Mouse (Mus musculus) limb, embryonic 15.5 days (tissue): ENCODE measurements at regions not wholly inside any gene's neighbourhood (a gene's known extent, or its start where the extent isn't known, plus 50 kb on each side); places are given as distances from the start of the nearest gene placed in this dataset.

Source experiments
- ATAC-seq: fragments of 200-750 bp; cut with Nextera tagmentation; 2 replicates; pipeline ENCODE4 v1.8.0; 2017; ENCODE audit warnings: low read depth, moderate TSS enrichment; ENCODE audit not compliant: insufficient number of reproducible peaks, low FRiP score, low TSS enrichment
- H3K27ac ChIP-seq: fragments of 300-500 bp; sonication (generic); 2 replicates; pipeline ENCODE4 v1.5.1; 2015; ENCODE audit warnings: moderate library complexity, mild to moderate bottlenecking, inconsistent platforms
- H3K27me3 ChIP-seq: fragments of 300-500 bp; sonication (generic); 2 replicates; pipeline ENCODE4 v1.6.1; 2015; ENCODE audit warnings: inconsistent platforms
- H3K36me3 ChIP-seq: fragments of 300-500 bp; sonication (generic); 2 replicates; pipeline ENCODE4 v1.6.1; 2015; ENCODE audit warnings: inconsistent platforms
- H3K4me1 ChIP-seq: fragments of 300-500 bp; sonication (generic); 2 replicates; pipeline ENCODE4 v1.6.1; 2015; ENCODE audit warnings: inconsistent platforms
- H3K4me2 ChIP-seq: fragments of 300-500 bp; sonication (generic); 2 replicates; pipeline ENCODE4 v1.6.1; 2015; ENCODE audit warnings: mild to moderate bottlenecking, inconsistent platforms
- H3K4me3 ChIP-seq: fragments of 300-500 bp; sonication (generic); 2 replicates; pipeline ENCODE4 v1.5.1; 2015; ENCODE audit warnings: mild to moderate bottlenecking, inconsistent platforms
- H3K9ac ChIP-seq: fragments of 300-500 bp; sonication (generic); 2 replicates; pipeline ENCODE4 v1.6.1; 2015; ENCODE audit warnings: inconsistent platforms
- H3K9me3 ChIP-seq: fragments of 300-500 bp; sonication (generic); 2 replicates; pipeline ENCODE4 v1.6.1; 2016; ENCODE audit warnings: inconsistent platforms
- WGBS: fragments of 180-500 bp; shearing (Covaris S2); methylation state at CpG from one replicate; pipeline ENCODE4 v1.1.7; 2015; 5-methylcytosine and 5-hydroxymethylcytosine counted together

DNA sequence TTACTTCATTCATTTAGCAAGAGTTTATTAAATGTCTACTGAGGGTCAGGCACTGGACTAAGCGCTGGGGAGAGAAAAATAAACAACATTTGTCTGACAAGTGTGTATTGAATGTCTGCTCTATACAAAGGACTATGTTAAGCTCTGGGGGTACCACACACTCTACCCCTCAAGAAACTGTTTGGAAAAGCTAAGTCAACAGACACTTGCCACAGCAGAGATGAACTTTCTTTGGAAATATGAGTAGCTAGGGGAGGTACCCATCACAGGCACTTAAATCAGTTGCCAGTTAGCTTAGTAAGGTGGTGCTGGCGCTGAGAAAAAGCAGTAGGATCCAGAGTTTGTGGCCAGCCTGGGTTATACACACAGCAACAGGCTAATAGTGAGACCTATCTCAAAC, 86.7 kb upstream of the Jun start:
- Histone ChIP-seq H3K4me2 (no peak overlapping the region), H3K36me3 (no peaks in the 10 kb centered on the region), H3K9ac (no peak overlapping the region), H3K4me1 (peaks cover 30% of the 10 kb centered on the region), H3K4me3 (no peak overlapping the region), H3K27ac (no peak overlapping the region), H3K9me3 (no peaks in the 10 kb centered on the region), H3K27me3 (no peaks in the 10 kb centered on the region)
- 70% methylated on average over 2 of the region's 2 CpGs for WGBS
- no peak for ATAC-seq

DNA sequence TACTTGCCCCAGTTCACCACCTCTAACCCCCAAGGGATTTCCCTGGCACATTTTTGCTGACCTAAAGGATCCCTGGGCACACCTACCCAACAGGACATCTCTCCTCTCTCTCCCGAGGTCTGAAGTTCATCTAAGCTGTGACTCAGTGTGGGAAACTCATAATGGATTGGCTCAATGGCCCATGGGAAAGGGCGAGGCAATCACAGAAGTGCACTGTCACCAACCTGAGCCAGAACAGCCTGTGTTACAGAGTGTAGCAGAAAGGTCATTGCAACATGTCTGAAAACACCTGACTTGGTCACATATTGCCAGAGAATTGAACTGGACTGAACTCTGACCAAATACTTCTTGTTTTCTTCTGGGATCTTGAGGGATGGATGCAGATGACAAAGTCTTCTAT, 89.2 kb upstream of the Jun start:
- no peaks in the 10 kb centered on the region for H3K36me3 ChIP-seq
- no peaks in the 10 kb centered on the region for H3K9me3 ChIP-seq
- no peak for ATAC-seq

DNA sequence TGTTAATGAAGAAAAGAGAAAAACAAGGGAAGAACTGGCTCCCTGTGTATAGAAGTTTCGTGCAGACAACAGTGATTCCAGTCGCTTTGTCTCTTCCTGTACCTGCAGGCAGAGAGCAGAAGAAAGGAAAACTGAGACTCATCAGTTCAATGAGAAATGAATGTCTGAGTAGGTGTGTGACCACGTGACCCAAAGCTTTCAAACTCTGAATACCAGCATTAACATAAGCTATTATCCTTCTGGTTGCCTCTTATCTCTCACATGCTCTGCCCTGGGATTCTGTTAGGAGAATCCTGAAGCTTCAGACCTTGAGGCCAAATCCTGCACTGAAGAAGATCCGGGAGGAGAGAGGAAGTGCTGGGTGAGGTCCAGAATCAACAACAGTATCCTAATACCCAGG, 91.1 kb upstream of the Jun start:
- Histone ChIP-seq H3K27ac (no peak overlapping the region), H3K9me3 (no peaks in the 10 kb centered on the region), H3K4me3 (no peak overlapping the region)

More for the DNA sequence above, 89.2 kb upstream of the Jun start:
- Histone ChIP-seq H3K27ac (no peak overlapping the region), H3K27me3 (no peaks in the 10 kb centered on the region), H3K4me1 (peaks cover 13% of the 10 kb centered on the region; the same call in 1 of the 2 replicates), H3K4me2 (no peak overlapping the region), H3K9ac (no peak overlapping the region), H3K4me3 (no peak overlapping the region)
- 81% methylated on average over 2 of the region's 2 CpGs for WGBS

DNA sequence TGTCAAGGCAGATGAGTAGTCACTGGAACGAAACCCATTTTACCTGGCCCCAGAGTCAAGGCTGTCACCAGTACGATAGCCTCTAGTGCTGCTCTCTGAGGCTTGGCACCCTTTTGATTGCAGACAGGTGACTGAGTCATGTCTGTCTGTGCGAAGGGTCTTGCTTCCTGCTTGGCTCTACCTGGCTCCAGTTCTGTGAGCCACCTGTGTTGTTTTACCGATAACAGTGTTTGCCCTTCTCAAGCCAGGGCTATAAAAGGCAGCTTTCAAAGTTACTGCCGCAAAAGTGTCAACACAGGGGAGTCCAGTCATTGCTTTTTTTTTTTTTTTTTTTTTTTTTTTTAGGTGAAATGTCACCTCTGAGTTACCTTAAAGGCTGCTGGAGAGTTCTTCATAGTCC, 91.6 kb upstream of the Jun start:
- ATAC-seq = no peak
- no peak overlapping the region for H3K27ac ChIP-seq
- 59% methylated on average over 5 of the region's 5 CpGs for WGBS

More for the DNA sequence above, 91.1 kb upstream of the Jun start:
- H3K36me3 ChIP-seq = no peaks in the 10 kb centered on the region
- no peaks in the 10 kb centered on the region for H3K4me1 ChIP-seq
- ATAC-seq = no peak
- no peaks in the 10 kb centered on the region for H3K27me3 ChIP-seq
- WGBS = 76% methylated on average over 4 of the region's 4 CpGs
- H3K9ac ChIP-seq = no peak overlapping the region
- no peak overlapping the region for H3K4me2 ChIP-seq

DNA sequence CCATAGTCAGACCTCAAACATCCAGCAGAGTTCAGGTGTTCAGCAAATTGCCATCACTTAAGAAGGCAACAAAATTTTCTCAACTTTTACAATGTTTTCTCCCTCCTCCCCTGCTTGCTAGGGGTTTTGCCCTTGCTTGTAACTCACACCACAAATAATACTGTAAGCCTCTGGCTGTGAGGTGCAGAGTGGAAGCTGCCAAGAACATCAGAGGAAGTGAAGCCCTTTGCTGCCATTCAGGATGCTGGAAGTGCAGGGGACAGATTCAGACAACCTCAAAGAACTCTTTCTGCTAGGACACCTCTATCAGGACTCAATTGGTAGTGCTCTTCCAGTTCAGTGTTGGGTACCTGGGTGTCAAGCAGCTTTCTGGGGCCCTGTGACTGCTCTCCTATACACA, 92.4 kb upstream of the Jun start:
- H3K4me2 ChIP-seq = no peak overlapping the region
- no peak overlapping the region for H3K27ac ChIP-seq
- no peak overlapping the region for H3K9ac ChIP-seq
- no peaks in the 10 kb centered on the region for H3K27me3 ChIP-seq
- no peaks in the 10 kb centered on the region for H3K4me1 ChIP-seq
- H3K4me3 ChIP-seq = no peak overlapping the region
- ATAC-seq = no peak
- no peaks in the 10 kb centered on the region for H3K9me3 ChIP-seq
- no peaks in the 10 kb centered on the region for H3K36me3 ChIP-seq

More for the DNA sequence above, 91.6 kb upstream of the Jun start:
- no peaks in the 10 kb centered on the region for H3K36me3 ChIP-seq
- no peak overlapping the region for H3K4me2 ChIP-seq
- H3K9ac ChIP-seq = no peak overlapping the region
- H3K9me3 ChIP-seq = no peaks in the 10 kb centered on the region
- H3K27me3 ChIP-seq = no peaks in the 10 kb centered on the region
- no peak overlapping the region for H3K4me3 ChIP-seq
- no peaks in the 10 kb centered on the region for H3K4me1 ChIP-seq

DNA sequence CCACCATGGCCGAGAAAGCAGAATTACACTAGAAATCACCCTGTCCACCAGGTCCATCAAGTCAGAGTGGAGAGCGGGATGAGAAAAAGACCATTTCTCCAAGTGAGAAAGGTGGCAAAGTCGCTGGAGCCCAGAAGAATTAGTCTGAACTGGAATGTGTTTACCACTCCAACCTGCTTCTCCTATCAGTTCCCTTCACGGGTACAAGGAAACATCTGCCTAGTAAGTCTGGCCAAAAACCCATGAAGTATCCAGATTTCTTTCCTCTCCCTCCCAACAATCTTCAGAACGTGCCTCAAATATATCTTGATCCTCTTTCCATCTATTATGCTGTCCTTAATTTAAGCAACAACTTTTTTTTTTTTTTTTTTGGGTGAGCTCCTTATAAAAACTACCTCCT, 94.2 kb upstream of the Jun start:
- Histone ChIP-seq H3K9me3 (no peaks in the 10 kb centered on the region), H3K36me3 (no peaks in the 10 kb centered on the region), H3K27me3 (no peaks in the 10 kb centered on the region), H3K27ac (no peak overlapping the region), H3K9ac (no peak overlapping the region), H3K4me3 (no peak overlapping the region), H3K4me1 (no peaks in the 10 kb centered on the region), H3K4me2 (no peak overlapping the region)
- WGBS = 83% methylated on average over 5 of the region's 5 CpGs
- no peak for ATAC-seq

DNA sequence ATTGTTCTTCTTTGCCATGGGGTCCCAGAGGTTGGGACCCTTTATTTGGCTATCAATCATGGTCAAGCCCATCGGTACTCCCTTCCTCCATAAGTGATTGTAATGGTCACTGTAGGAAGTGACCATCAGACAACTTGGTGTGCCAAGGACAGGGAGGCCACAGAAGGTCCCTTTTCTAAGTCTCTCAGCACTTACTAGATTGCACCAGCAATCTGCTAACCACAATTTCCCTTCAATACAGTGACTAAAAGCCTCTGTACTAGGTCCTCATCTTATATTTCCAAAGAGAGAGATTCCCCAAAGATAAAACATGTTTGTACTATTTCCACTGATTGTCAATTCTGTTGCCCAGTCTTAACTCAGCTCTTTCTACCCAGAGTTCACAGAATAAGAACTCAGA, 96.6 kb upstream of the Jun start:
- no peak overlapping the region for H3K4me2 ChIP-seq
- H3K4me3 ChIP-seq = no peak overlapping the region
- no peaks in the 10 kb centered on the region for H3K9me3 ChIP-seq
- 85% methylated on average over 1 of the region's 1 CpGs for WGBS
- peaks cover 4% of the 10 kb centered on the region for H3K4me1 ChIP-seq
- no peaks in the 10 kb centered on the region for H3K36me3 ChIP-seq
- no peak for ATAC-seq
- no peaks in the 10 kb centered on the region for H3K27me3 ChIP-seq
- no peak overlapping the region for H3K9ac ChIP-seq
- no peak overlapping the region for H3K27ac ChIP-seq

DNA sequence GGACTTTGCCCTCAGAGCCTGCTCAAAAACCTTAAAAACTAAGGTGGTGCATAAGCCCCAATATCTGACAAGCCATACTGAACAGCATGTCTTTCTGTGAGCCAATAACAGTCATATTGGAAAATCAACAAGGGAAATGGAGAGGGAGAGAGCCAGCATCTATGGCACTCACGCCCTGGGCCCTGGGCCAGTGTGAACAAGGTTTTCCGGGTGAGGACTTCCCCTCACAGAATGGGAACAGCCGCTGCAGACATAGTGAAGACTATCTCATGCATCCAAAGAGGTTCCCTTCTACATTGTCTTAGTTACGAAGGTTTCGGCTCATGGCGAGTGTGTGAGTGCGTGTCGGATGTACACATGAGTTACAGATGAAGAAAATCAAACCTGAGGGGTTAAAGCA, 99.7 kb upstream of the Jun start:
- Histone ChIP-seq H3K4me1 (peaks cover 12% of the 10 kb centered on the region), H3K9me3 (no peaks in the 10 kb centered on the region), H3K27me3 (no peaks in the 10 kb centered on the region), H3K4me2 (no peak overlapping the region), H3K4me3 (no peak overlapping the region), H3K27ac (no peak overlapping the region), H3K36me3 (no peaks in the 10 kb centered on the region), H3K9ac (no peak overlapping the region)
- WGBS = 88% methylated on average over 8 of the region's 8 CpGs
- ATAC-seq = no peak

DNA sequence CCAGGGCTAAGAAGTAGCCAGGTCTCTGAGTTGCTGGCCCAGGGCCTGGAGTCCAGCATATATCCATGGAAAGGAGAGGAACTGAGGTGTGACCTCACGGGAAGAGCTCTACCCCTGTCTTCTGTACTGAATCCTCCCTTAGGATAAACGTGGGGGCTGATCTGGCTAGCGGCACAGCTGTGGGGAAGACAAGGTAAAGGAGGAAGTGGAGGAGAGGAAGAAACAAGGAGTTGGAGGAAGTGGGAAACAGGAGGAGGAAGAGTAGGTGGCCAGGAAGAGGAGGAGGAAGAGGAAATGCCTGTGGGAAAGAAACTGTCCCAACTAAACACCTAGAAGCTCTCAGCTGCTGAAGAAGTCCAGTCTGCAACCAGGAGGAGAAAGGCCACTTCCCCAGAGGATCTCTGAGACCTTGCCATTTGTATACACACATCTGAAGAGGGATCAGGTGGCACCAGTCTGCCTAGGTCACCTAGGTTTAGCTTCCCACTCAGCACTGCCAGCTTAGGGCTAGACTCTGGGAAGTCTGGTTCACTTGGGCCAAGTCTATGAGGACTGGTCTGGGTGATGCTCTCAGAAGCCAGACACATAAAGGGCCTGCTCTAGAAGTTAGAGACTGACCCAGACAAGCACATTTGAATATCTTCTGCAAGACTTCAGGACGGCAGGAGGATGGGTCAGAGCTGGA, 100.6 kb upstream of the Jun start:
- WGBS = 76% methylated on average over 4 of the region's 4 CpGs
- Histone ChIP-seq H3K4me2 (no peak overlapping the region), H3K27ac (no peak overlapping the region), H3K4me1 (peaks cover 12% of the 10 kb centered on the region), H3K4me3 (no peak overlapping the region), H3K9ac (no peak overlapping the region), H3K27me3 (no peaks in the 10 kb centered on the region), H3K36me3 (no peaks in the 10 kb centered on the region), H3K9me3 (no peaks in the 10 kb centered on the region)
- ATAC-seq = no peak

DNA sequence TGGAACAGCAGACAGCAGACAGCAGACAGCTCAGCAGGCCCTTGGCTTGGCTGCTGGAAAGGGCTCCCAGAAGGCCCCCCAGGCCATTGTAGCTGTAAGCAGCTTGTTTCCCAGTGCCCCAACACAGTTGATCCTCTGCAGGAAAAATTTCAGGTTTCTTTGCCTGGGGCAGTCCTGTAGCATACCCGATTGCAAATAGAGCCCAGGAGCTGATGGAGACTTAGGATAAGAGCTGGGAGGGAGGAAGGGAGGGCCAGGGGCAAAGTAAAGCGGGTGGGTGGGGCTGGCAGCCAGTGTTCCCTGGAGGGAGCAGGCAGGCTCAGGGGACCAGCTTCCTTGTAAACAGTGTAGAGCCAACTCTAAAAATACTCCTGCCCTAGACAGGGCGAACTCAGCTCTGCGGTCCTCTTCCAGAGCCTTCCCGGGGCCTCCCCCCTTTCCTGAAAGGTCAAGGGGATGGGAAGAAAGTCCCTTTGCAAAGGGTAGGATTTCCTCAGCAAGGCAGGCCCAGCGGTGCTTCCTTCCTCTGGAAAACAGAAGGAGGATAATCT, 101.8 kb upstream of the Jun start:
- Histone ChIP-seq H3K4me3 (no peak overlapping the region), H3K4me2 (no peak overlapping the region), H3K4me1 (peaks cover 15% of the 10 kb centered on the region), H3K36me3 (no peaks in the 10 kb centered on the region), H3K9ac (no peak overlapping the region), H3K27me3 (no peaks in the 10 kb centered on the region), H3K9me3 (no peaks in the 10 kb centered on the region), H3K27ac (peak overlapping the region; percentile 57)
- 16% methylated on average over 6 of the region's 6 CpGs for WGBS
- ATAC-seq = no peak

DNA sequence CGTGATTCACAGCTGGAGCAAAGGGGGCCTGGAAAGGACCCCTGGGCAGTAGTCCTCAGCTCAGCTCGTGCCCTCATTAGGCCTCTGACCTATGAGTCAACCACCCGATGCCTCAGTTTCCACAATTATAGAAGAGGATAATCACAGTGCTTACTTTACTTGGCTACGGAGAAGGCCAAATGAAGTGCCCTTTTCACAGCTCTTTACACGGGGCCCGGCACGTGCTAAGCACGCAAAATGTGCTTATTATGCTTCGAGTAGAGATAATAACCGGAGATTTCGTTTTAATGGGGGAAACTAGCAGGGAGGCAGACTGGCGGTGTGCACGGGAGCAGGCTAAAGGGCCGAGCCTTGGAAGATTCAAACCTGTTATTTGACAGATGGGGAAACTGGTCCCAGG, 102.4 kb upstream of the Jun start:
- Histone ChIP-seq H3K9me3 (no peaks in the 10 kb centered on the region), H3K9ac (no peak overlapping the region), H3K27ac (no peak overlapping the region), H3K4me2 (no peak overlapping the region), H3K4me1 (peaks cover 15% of the 10 kb centered on the region), H3K4me3 (no peak overlapping the region), H3K27me3 (no peaks in the 10 kb centered on the region), H3K36me3 (no peaks in the 10 kb centered on the region)
- WGBS = 51% methylated on average over 14 of the region's 14 CpGs
- ATAC-seq = no peak

DNA sequence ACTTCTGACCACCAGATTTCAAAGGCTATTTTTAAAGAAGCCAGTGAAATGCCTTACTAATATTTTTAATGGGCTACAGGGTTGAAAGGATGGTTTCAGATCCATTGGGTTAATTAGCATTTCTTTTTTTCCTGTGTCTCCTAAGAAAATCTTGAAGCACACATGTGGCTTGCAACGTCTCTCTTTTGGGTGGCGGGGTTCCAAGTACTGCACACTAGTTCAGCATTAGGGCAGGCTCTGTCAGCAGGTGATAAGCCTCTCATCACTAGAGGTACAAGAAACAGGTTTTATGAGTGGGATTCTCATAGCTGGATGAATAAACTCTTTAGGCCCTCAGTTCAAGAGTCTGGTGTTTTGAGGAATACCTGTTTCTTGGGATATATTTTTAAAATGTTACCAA, 103.2 kb upstream of the Jun start:
- Histone ChIP-seq H3K9me3 (no peaks in the 10 kb centered on the region), H3K36me3 (no peaks in the 10 kb centered on the region), H3K9ac (no peak overlapping the region), H3K27me3 (no peaks in the 10 kb centered on the region), H3K4me3 (no peak overlapping the region), H3K4me2 (no peak overlapping the region), H3K4me1 (peaks cover 15% of the 10 kb centered on the region), H3K27ac (no peak overlapping the region)
- no peak for ATAC-seq
- WGBS = 68% methylated on average over 2 of the region's 2 CpGs

DNA sequence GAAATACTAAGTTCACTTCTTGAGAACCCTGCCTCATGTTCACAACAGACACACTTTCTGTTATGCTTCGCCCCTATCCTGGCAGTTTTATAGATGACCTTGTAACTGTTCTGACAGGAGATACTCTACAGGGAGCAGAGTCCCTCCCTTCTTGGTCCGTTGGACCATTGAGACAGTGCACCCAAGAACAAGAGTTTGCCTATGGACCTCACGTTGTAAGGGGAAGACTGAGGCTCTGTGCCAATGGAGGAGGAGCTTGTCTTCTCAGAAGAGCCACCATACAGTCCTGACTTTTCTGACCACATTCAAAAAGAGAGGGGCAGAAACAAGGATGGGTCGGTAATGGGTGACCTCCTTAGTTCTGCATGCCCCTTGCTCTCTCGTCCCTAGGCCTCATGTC, 103.8 kb upstream of the Jun start:
- Histone ChIP-seq H3K4me1 (peaks cover 15% of the 10 kb centered on the region), H3K9me3 (no peaks in the 10 kb centered on the region), H3K27ac (no peak overlapping the region), H3K4me2 (no peak overlapping the region), H3K27me3 (no peaks in the 10 kb centered on the region), H3K4me3 (no peak overlapping the region), H3K9ac (no peak overlapping the region), H3K36me3 (no peaks in the 10 kb centered on the region)
- no peak for ATAC-seq
- 83% methylated on average over 5 of the region's 5 CpGs for WGBS
